Mouse (Mus musculus): Measurements from ENCODE around the gene Eif1ad. TPM values are rescaled to one million over a fixed set of nuclear protein-coding genes. Genes with fewer than 3 reads are reported as not detected.

Eif1ad gene
- polyA plus RNA-seq, 1 experiment from 2014 or later: 61.8 TPM

DNA sequence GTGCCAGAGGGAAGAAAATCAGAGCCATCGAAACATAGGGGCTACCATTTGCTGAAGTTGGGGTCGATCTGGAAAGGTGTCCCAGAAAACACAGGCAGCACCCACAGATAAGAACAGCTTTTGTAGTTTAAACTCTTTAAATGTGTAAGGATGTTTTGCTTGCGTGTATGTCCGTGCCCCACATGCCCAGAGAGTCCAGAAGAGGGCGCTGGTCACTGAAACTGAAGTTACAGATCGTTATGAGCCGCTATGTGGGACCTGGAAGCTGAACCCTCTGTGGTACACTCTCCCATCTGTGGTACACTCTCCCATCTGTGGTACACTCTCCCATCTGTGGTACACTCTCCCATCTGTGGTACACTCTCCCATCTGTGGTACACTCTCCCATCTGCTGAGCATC is 40.6 kb downstream of the Eif1ad start:
- peak; percentile 49; the same call in 1 of the 2 replicates for ATAC-seq (ENCODE audit: borderline replicate concordance, extremely low read depth, low FRiP score, low TSS enrichment)
- no peaks in the 10 kb centered on the region for H3K9me3 ChIP-seq
- 14% methylated on average over 7 of the region's 7 CpGs for WGBS
- peak overlapping the region; percentile 91 for H3K27ac ChIP-seq
- H3K36me3 ChIP-seq: no peaks in the 10 kb centered on the region
- H3K4me1 ChIP-seq: peaks cover 18% of the 10 kb centered on the region
- H3K4me3 ChIP-seq: peak overlapping the region; percentile 63
- peak overlapping the region; percentile 64 for H3K9ac ChIP-seq
- no peaks in the 10 kb centered on the region for H3K27me3 ChIP-seq
- peak overlapping the region; percentile 81 for H3K4me2 ChIP-seq

DNA sequence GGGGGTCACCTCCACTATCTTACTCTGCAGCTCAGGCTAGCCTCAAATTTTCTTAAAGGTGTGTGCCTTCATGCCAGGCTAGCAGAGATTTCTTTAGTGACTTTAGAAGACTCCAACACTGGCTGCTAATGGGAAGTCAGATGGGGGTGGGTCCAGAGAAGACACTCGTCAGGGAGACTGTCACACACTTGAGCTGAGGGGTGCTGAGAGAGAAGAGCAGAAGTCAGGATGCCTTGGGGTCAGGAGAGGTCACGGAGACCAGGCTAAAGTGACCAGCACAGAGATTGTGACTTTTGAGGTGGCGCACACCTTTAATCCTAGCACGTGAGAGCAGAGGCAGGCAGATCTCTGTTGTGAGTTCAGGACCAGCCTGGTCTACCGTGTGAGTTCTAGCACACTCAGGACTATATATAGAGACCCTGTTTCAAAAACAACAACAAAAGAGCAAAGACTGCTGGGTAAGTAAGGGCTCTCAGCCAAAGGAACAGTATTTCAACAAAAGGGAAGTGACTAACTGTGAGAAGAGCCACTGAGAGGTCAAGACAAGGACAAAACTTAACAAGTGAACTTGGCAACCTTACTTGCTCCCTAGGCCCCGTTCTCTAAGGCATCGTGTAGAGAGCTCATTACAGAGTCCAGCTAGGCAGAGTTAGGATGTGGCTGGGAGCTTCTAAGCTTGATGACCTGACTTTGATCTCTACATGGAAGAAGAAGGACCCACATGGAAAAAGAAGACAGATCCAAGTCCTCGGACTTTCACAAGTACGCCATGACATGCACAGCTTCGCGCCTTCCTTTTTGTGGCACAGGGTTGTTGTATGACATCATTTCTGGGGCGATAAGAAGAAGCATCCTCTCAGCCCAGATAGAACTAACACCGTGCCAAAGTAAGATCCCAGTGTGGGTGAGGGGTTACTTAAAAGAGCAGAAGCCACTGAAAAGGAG is 41.8 kb downstream of the Eif1ad start:
- H3K4me2 ChIP-seq: peak overlapping the region; percentile 81; the same call in 1 of the 2 replicates
- H3K9ac ChIP-seq: no peak overlapping the region
- no peak for ATAC-seq (ENCODE audit: borderline replicate concordance, extremely low read depth, low FRiP score, low TSS enrichment)
- peaks cover 18% of the 10 kb centered on the region for H3K4me1 ChIP-seq
- H3K27me3 ChIP-seq: no peaks in the 10 kb centered on the region
- no peak overlapping the region for H3K4me3 ChIP-seq
- peak overlapping the region; percentile 30; the same call in 1 of the 2 replicates for H3K27ac ChIP-seq
- H3K36me3 ChIP-seq: no peaks in the 10 kb centered on the region
- H3K9me3 ChIP-seq: no peaks in the 10 kb centered on the region
- WGBS: 73% methylated on average over 13 of the region's 13 CpGs

DNA sequence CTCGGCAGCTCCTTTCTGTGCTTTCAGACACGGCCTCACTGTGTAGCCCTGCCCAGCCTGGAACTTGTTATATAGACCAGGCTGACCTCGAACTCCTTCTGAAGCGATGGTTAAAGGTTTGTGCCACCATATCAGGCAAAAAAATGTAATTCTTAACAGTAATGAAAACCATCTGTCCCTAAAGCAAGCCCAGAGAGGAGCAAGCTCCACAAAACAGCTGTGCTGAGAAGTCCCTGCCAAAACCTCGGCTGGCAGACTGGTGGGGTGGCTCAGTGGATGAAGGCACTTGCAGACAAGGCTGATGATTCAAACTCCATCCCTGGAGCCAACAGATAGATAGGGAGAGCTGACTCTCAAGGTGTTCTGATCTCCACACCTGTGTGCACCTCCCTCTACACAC is 42.5 kb downstream of the Eif1ad start:
- ATAC-seq (ENCODE audit: borderline replicate concordance, extremely low read depth, low FRiP score, low TSS enrichment): no peak

DNA sequence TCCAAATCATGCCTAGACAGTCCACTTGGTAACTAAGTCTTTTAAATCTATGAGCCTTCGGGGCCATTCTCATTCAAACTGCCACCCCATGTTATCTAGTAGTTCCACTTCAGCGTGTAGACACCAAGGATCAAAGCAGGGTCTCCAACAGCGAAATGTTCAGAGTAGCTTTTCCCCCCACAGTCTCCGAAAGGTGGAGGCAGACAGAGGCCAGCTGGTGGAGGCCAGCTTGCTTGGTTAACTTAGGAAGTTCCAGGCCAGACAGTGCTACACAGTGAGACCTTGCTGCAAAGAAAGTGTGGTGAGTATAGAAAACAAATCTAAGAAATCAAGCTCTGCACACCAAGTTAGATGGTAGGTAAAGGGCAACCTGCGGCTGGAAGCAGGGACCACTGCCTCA is 44.1 kb downstream of the Eif1ad start:
- H3K9ac ChIP-seq: no peak overlapping the region
- H3K4me2 ChIP-seq: no peak overlapping the region
- no peak overlapping the region for H3K4me3 ChIP-seq
- H3K27ac ChIP-seq: no peak overlapping the region
- H3K27me3 ChIP-seq: no peaks in the 10 kb centered on the region
- ATAC-seq (ENCODE audit: borderline replicate concordance, extremely low read depth, low FRiP score, low TSS enrichment): no peak
- H3K36me3 ChIP-seq: no peaks in the 10 kb centered on the region
- 48% methylated on average over 5 of the region's 5 CpGs for WGBS
- no peaks in the 10 kb centered on the region for H3K9me3 ChIP-seq
- peaks cover 18% of the 10 kb centered on the region for H3K4me1 ChIP-seq

More for the DNA sequence above, 42.5 kb downstream of the Eif1ad start:
- no peak overlapping the region for H3K4me3 ChIP-seq
- H3K36me3 ChIP-seq: no peaks in the 10 kb centered on the region
- H3K9ac ChIP-seq: no peak overlapping the region
- WGBS: 66% methylated on average over 5 of the region's 5 CpGs
- H3K9me3 ChIP-seq: no peaks in the 10 kb centered on the region
- no peaks in the 10 kb centered on the region for H3K27me3 ChIP-seq
- peak overlapping the region; percentile 30; the same call in 1 of the 2 replicates for H3K27ac ChIP-seq
- no peak overlapping the region for H3K4me2 ChIP-seq
- H3K4me1 ChIP-seq: peaks cover 18% of the 10 kb centered on the region

DNA sequence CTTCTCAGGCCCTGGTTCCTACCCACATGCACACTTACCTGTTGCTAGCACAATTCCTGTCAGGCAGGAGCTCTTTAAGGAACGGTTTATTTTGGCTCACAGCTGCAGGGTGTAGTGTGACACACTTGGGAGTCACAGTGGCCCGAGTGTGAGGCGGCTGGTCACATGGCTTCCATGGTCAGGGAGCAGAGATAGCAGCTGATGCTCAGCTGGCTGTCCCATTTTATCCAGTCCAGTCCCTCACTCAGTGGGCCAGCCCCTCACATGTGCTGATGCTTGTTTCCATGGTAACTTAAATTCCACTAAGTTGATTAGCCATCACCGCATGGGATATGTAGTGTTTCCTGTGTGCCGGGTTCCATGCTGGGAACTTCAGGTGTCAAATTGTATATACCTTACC is 45.4 kb downstream of the Eif1ad start:
- H3K9me3 ChIP-seq: no peaks in the 10 kb centered on the region
- no peak overlapping the region for H3K4me3 ChIP-seq
- H3K9ac ChIP-seq: no peak overlapping the region
- H3K27me3 ChIP-seq: no peaks in the 10 kb centered on the region
- H3K27ac ChIP-seq: no peak overlapping the region
- no peaks in the 10 kb centered on the region for H3K36me3 ChIP-seq
- WGBS: 52% methylated on average over 5 of the region's 5 CpGs
- no peak overlapping the region for H3K4me2 ChIP-seq
- ATAC-seq (ENCODE audit: borderline replicate concordance, extremely low read depth, low FRiP score, low TSS enrichment): no peak
- peaks cover 18% of the 10 kb centered on the region for H3K4me1 ChIP-seq

DNA sequence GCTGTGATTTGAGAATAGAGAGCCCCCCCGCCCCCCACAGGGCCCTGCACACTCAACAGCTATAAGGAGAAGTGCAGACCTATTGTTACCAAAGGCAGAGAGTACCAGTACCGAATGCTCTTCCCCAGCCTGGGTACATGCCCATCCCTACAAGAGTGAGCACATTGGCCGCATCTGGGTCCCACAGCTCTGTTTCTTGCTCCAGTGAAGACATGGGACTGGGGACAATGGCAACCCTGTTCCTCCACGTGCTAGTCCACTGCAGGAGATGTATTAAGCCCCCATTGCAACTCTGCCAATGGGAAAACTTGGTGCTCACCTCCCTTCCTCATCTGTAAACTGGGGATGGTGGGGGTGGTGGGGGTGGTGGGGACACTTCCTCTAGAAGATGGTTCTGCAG is 47.3 kb downstream of the Eif1ad start:
- no peaks in the 10 kb centered on the region for H3K36me3 ChIP-seq
- no peak overlapping the region for H3K4me2 ChIP-seq
- H3K9ac ChIP-seq: no peak overlapping the region
- no peaks in the 10 kb centered on the region for H3K27me3 ChIP-seq
- no peak for ATAC-seq (ENCODE audit: borderline replicate concordance, extremely low read depth, low FRiP score, low TSS enrichment)
- no peaks in the 10 kb centered on the region for H3K9me3 ChIP-seq
- WGBS: 73% methylated on average over 4 of the region's 4 CpGs
- H3K27ac ChIP-seq: no peak overlapping the region
- no peak overlapping the region for H3K4me3 ChIP-seq
- H3K4me1 ChIP-seq: peaks cover 3% of the 10 kb centered on the region; the same call in 1 of the 2 replicates

DNA sequence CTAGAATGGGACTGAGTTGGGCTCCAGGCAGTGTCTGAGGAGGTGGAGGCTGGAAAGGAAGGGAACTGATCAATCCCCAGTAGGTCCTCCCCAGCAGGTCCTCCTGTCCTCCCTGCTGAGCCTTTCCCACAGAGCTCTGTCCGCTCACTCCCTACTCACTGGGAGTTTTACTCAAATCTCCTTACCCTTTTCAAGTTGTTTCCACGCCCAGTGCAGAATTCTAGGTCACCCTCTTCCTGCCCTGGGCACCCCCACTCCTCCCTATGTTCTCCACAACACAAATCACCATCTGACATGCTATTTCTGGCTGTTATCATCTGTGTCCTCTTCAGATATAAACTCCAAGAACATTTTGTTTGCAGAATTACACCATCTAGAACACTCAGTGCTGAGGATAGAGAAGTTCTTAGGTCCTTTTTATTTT is 48.0 kb downstream of the Eif1ad start:
- Histone ChIP-seq H3K4me2 (no peak overlapping the region), H3K27ac (no peak overlapping the region), H3K9ac (no peak overlapping the region), H3K27me3 (no peaks in the 10 kb centered on the region), H3K9me3 (no peaks in the 10 kb centered on the region), H3K36me3 (0 out of 2 replicates have a peak, but pooled peaks cover 2% of the 10 kb centered on the region), H3K4me3 (no peak overlapping the region), H3K4me1 (no peaks in the 10 kb centered on the region; the same call in 1 of the 2 replicates)
- no peak for ATAC-seq (ENCODE audit: borderline replicate concordance, extremely low read depth, low FRiP score, low TSS enrichment)
- 51% methylated on average over 2 of the region's 2 CpGs for WGBS

DNA sequence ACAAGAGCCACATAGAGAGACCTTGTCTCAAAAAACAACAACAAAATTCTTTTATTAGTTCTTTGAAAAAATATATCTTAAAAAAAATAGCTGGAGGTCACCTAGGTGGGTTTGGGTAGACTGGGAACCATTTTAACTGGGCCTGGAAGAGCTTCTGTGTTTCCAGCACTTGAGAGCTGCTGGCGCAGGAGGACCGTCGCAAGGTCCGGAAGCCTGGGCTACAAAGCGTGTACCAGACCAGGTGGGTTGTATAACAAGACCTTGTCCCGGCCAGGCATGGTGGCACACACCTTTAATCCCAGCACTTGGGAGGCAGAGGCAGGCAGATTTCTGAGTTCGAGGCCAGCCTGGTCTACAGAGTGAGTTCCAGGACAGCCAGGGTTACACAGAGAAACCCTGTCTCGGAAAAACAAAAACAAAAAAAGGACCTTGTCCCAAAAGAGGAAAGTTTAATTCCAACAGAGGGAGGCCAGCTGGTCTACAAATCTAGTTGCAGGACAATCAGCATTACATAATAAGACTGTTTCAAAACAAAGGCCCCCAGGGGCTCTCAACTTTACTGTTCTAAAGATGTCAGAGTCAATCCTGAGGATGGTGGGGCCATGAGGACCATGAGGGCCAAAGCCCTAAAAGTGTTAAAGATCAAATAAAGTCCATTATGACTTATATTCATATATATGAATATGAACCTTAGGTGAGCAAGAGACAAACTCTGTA is 52.4 kb downstream of the Eif1ad start:
- Histone ChIP-seq H3K4me2 (no peak overlapping the region), H3K27me3 (no peaks in the 10 kb centered on the region), H3K27ac (no peak overlapping the region), H3K9ac (no peak overlapping the region), H3K4me1 (peaks cover 12% of the 10 kb centered on the region), H3K36me3 (peaks cover 37% of the 10 kb centered on the region), H3K4me3 (no peak overlapping the region), H3K9me3 (no peaks in the 10 kb centered on the region)
- 93% methylated on average over 8 of the region's 8 CpGs for WGBS
- no peak for ATAC-seq (ENCODE audit: borderline replicate concordance, extremely low read depth, low FRiP score, low TSS enrichment)

DNA sequence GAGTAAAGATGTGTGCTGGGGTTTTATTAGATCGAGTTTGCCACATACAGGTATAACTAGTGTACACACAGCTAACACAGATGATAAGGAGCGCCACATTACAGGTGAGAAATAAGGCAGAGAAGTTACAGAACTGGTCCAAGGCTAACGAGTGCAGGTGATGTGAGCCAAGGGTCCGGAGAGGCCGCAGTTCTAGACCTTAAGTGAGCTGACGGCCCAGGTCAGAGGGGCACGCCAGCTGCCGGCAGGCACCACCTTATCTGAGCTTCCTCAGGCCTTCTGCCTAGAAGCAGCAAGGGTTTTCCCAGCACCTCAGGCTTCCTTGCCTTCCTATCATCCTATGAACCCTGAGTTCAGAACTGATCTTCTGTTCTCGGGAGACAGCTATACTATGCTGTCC is 53.1 kb downstream of the Eif1ad start:
- no peak overlapping the region for H3K27ac ChIP-seq
- no peak for ATAC-seq (ENCODE audit: borderline replicate concordance, extremely low read depth, low FRiP score, low TSS enrichment)
- peaks cover 37% of the 10 kb centered on the region for H3K36me3 ChIP-seq
- H3K9ac ChIP-seq: no peak overlapping the region
- 83% methylated on average over 9 of the region's 9 CpGs for WGBS
- H3K4me2 ChIP-seq: no peak overlapping the region
- H3K27me3 ChIP-seq: no peaks in the 10 kb centered on the region
- no peak overlapping the region for H3K4me3 ChIP-seq
- no peaks in the 10 kb centered on the region for H3K9me3 ChIP-seq
- peaks cover 13% of the 10 kb centered on the region for H3K4me1 ChIP-seq

DNA sequence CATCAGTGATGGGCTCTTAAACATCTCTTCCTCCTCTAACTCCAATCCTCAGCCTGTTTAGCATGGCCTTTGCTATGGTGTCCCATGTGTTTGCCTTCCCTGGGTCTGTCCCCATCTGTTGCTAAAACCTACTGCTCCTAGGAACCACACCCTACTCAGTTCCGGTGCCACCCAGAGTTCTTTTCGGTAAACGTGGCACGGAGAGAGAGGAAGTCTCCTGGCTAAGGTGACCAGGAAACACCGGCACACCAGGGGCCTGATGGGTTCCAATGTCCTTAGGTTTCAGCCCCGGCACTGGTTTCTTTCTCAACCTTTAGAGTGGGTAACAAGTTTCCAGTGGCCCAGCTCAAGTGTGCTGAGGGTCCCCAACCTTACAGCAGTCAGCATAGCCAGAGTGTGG is 54.0 kb downstream of the Eif1ad start:
- H3K4me3 ChIP-seq: no peak overlapping the region
- peaks cover 37% of the 10 kb centered on the region for H3K36me3 ChIP-seq
- H3K27me3 ChIP-seq: no peaks in the 10 kb centered on the region
- 89% methylated on average over 6 of the region's 6 CpGs for WGBS
- H3K4me1 ChIP-seq: peaks cover 13% of the 10 kb centered on the region
- no peak overlapping the region for H3K27ac ChIP-seq
- no peak overlapping the region for H3K9ac ChIP-seq
- H3K4me2 ChIP-seq: no peak overlapping the region
- no peaks in the 10 kb centered on the region for H3K9me3 ChIP-seq
- no peak for ATAC-seq (ENCODE audit: borderline replicate concordance, extremely low read depth, low FRiP score, low TSS enrichment)

All from lung, embryonic 15.5 days (tissue).